Mouse (Mus musculus) embryonic facial prominence, embryonic 12.5 days (tissue): ENCODE measurements around the gene Rnf141. TPM values are rescaled to one million over a fixed set of nuclear protein-coding genes. Genes with fewer than 3 reads are reported as not detected.

Experiments
- ATAC-seq: fragments of 200-750 bp; cut with Nextera tagmentation; 2 replicates; pipeline ENCODE4 v1.8.0; 2017; ENCODE audit not compliant: insufficient number of reproducible peaks, insufficient read depth, low FRiP score, low TSS enrichment
- H3K27ac ChIP-seq: fragments of 300-500 bp; sonication (generic); 2 replicates; pipeline ENCODE4 v1.5.1; 2016; ENCODE audit warnings: mild to moderate bottlenecking
- H3K27me3 ChIP-seq: fragments of 300-500 bp; sonication (generic); 2 replicates; pipeline ENCODE4 v1.6.1; 2016; ENCODE audit warnings: mild to moderate bottlenecking, moderate library complexity
- H3K36me3 ChIP-seq: fragments of 300-500 bp; sonication (generic); 2 replicates; pipeline ENCODE4 v1.6.1; 2016; ENCODE audit warnings: mild to moderate bottlenecking
- H3K4me1 ChIP-seq: fragments of 300-500 bp; sonication (generic); 2 replicates; pipeline ENCODE4 v1.6.1; 2016
- H3K4me2 ChIP-seq: fragments of 300-500 bp; sonication (generic); replicated peaks from 2 replicates; pipeline ENCODE4 v1.6.1; 2016; ENCODE audit warnings: mild to moderate bottlenecking, moderate library complexity
- H3K4me3 ChIP-seq: fragments of 300-500 bp; sonication (generic); 2 replicates; pipeline ENCODE4 v1.5.1; 2016; ENCODE audit warnings: mild to moderate bottlenecking
- H3K9ac ChIP-seq: fragments of 300-500 bp; sonication (generic); 2 replicates; pipeline ENCODE4 v1.6.1; 2016; ENCODE audit warnings: mild to moderate bottlenecking, moderate library complexity
- H3K9me3 ChIP-seq: fragments of 300-500 bp; sonication (generic); 2 replicates; pipeline ENCODE4 v1.6.1; 2016; ENCODE audit warnings: mild to moderate bottlenecking, moderate library complexity
- WGBS: fragments of 180-500 bp; shearing (Covaris S2); methylation state at CpG from one replicate; pipeline ENCODE4 v1.1.7; 2016; 5-methylcytosine and 5-hydroxymethylcytosine counted together
- microRNA-seq: library from miRNA; unstranded; fragments of <30 nt; microRNA quantifications from one replicate; pipeline ENCODE4, GENCODE M21; 2017
- polyA plus RNA-seq: library from polyadenylated mRNA; unstranded; fragments of >200 nt; fragmentation: Nextera tagmentation; extraction: Ambion mirVana; gene quantifications from 2 replicates; pipeline ENCODE4 v1.2.1, GENCODE M21; 2016

The Rnf141 gene
- polyA plus RNA-seq, 1 experiment from 2014 or later = 19.9 TPM

DNA sequence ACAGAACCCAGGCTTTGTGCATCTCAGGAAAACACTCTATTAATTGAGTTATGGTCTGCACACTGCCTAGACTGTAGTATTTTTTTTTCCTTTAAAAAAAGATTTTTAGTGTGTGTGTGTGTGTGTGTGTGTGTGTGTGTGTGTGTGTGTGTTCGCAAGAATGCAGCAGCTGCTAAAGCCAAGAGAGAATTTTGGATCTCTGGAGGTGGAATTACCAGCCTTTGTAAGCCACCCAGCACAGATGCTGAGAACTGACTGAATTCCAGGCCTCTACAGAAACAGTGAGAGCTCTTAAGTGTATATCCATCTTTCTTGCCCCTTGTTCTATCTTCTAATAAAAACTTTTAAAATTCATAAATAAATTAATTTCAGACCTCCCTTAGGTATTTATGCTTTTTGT, 92.6 kb downstream of the Rnf141 start:
- ATAC-seq = no peak
- Histone ChIP-seq H3K4me2 (no peak overlapping the region), H3K9me3 (no peaks in the 10 kb centered on the region), H3K27me3 (0 out of 2 replicates have a peak, but pooled peaks cover 3% of the 10 kb centered on the region), H3K4me3 (no peak overlapping the region), H3K27ac (no peak overlapping the region), H3K9ac (no peak overlapping the region), H3K4me1 (peaks cover 6% of the 10 kb centered on the region), H3K36me3 (no peaks in the 10 kb centered on the region)
- WGBS = 100% methylated on average over 1 of the region's 1 CpGs

DNA sequence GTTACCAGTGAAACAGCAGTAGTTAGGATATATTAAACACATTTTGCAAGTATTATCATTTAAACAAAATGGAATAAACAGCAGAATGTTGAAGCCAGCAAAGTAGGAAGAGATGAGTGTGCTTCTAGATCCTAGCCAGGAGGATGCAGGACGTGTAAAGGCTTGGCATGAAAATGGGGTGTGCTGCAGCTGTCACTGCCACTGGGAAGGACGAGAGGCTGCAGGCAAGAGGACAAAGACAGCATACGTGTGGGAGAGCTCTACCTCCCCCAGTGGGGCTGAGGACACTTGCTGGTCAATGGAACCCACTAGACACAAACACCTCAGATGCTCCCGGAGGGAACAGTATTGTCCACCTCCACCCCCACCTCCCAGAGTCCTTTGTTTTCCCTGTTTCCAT, 93.4 kb downstream of the Rnf141 start:
- peaks cover 6% of the 10 kb centered on the region for H3K4me1 ChIP-seq
- no peak for ATAC-seq
- no peak overlapping the region for H3K9ac ChIP-seq
- 75% methylated on average over 4 of the region's 4 CpGs for WGBS
- no peak overlapping the region for H3K4me2 ChIP-seq
- H3K4me3 ChIP-seq = no peak overlapping the region
- 0 out of 2 replicates have a peak, but pooled peaks cover 3% of the 10 kb centered on the region for H3K27me3 ChIP-seq
- no peak overlapping the region for H3K27ac ChIP-seq
- H3K36me3 ChIP-seq = no peaks in the 10 kb centered on the region
- H3K9me3 ChIP-seq = no peaks in the 10 kb centered on the region

Small RNAs within 50 kb of the gene (microRNA-seq; reads per million reads assigned to microRNA genes)
- not detected for gene Gm47282

Other genes starting within 250 kb of the Rnf141 start
- 34.6 and 35.2 TPM in 2 replicates for gene Sbf2, start 229.5 kb downstream of the Rnf141 start, polyA plus RNA-seq
- gene Adm, start 216.8 kb downstream of the Rnf141 start, polyA plus RNA-seq = 1.9 and 2.1 TPM in 2 replicates
- 1.9 and 3.2 TPM in 2 replicates for gene Ampd3, start 76.3 kb downstream of the Rnf141 start, polyA plus RNA-seq
- gene Lyve1, start 18.8 kb upstream of the Rnf141 start, polyA plus RNA-seq = 1.1 and 1.2 TPM in 2 replicates
- gene Mrvi1, start 138.0 kb upstream of the Rnf141 start, polyA plus RNA-seq = 1.2 and 1.5 TPM in 2 replicates
- gene Ctr9, start 184.5 kb upstream of the Rnf141 start, polyA plus RNA-seq = 89.7 and 94.5 TPM in 2 replicates
- 989 and 1,084 TPM in 2 replicates for gene Eif4g2, start 238.6 kb upstream of the Rnf141 start, polyA plus RNA-seq